Mouse (Mus musculus): Measurements from ENCODE around the gene Fut8. TPM values are rescaled to one million over a fixed set of nuclear protein-coding genes. Genes with fewer than 3 reads are reported as not detected.

Gene Fut8
- polyA plus RNA-seq, 1 experiment from 2014 or later: 15.2 TPM

DNA sequence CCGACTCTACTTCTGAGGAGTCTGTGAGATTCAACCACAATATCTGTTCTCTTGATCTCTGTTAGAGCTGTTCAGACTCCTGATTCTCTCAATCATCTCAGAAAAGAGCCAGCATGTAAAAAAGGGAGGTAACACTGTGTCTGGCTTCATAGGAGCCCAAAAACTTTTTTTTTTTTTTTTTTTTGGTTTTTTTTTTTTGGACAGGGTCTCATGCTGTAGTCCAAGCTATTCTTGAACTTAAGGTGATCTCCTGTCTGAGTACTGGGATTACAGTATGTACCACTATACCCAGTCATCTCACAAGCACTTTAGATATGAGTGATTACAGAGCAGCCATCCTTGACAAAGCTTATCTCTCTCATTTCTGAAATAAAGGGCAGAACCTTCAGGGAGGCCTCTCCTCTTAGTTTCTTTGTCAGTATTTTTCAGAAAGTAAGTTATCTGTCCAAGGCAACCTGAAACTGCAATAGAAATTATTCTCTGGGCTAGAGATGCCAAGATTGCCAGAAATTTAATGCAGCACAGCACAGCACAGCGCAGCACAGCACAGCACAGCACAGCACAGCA lies 41.3 kb upstream of the Fut8 start:
- H3K4me1 ChIP-seq (ENCODE audit: control insufficient read depth in 2 of 2, insufficient read depth in 2 of 2, low read length in 2 of 2): peaks cover 5 to 9% of the 10 kb centered on the region in 2 experiments; a peak in 2 of 4 replicates
- H3K27me3 ChIP-seq (ENCODE audit: control insufficient read depth, insufficient read depth, low read length): no peaks in the 10 kb centered on the region
- no peak overlapping the region for H3K9ac ChIP-seq (ENCODE audit: low read length)
- ATAC-seq (ENCODE audit: insufficient number of reproducible peaks, insufficient read depth, low FRiP score, low read depth): no peak
- H3K36me3 ChIP-seq (ENCODE audit: control insufficient read depth, insufficient read depth, low read length): no peaks in the 10 kb centered on the region
- 93% methylated on average over 2 of the region's 2 CpGs for WGBS
- H3K9me3 ChIP-seq (ENCODE audit: control insufficient read depth, low read length): no peaks in the 10 kb centered on the region
- H3K27ac ChIP-seq (replicated peaks in 1 of 2; ENCODE audit: control insufficient read depth in 1 of 2, insufficient read depth in 1 of 2, low read depth in 2 of 2, low read length in 2 of 2): no peak overlapping the region
- H3K4me2 ChIP-seq (ENCODE audit: low read length): no peak overlapping the region
- no peak overlapping the region for H3K4me3 ChIP-seq (ENCODE audit: control insufficient read depth in 1 of 2, insufficient read depth in 1 of 2, low read depth in 1 of 2, low read length in 2 of 2)

DNA sequence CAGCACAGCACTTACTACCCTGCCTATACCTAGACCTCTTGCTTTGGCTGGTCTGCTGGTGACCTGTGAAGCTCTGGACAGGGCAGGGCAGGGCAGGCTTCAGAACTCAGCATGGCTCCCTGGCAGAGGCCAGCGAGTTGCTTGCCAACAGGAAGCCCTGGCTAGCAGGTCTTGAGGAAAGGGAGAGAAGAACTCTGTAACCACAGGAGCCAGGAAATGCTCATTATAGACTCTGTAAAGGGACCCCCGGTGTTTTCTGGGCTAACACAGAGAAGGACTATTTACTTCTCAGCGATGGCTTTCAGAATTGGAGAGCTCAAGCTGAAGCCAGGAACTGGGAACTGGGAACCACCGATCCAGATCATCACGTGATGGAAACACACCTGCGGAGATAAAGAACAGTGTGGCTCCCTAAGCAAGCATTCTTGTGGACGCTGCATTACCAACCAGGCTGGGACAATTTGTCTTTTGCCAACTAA lies 40.8 kb upstream of the Fut8 start:
- WGBS: 72% methylated on average over 7 of the region's 7 CpGs
- Histone ChIP-seq H3K4me3 (ENCODE audit: control insufficient read depth in 1 of 2, insufficient read depth in 1 of 2, low read depth in 1 of 2, low read length in 2 of 2) (no peak overlapping the region), H3K4me2 (ENCODE audit: low read length) (no peak overlapping the region), H3K36me3 (ENCODE audit: control insufficient read depth, insufficient read depth, low read length) (no peaks in the 10 kb centered on the region), H3K4me1 (ENCODE audit: control insufficient read depth in 2 of 2, insufficient read depth in 2 of 2, low read length in 2 of 2) (peaks cover 5 to 9% of the 10 kb centered on the region in 2 experiments; a peak in 2 of 4 replicates), H3K9ac (ENCODE audit: low read length) (no peak overlapping the region), H3K27me3 (ENCODE audit: control insufficient read depth, insufficient read depth, low read length) (no peaks in the 10 kb centered on the region), H3K9me3 (ENCODE audit: control insufficient read depth, low read length) (no peaks in the 10 kb centered on the region), H3K27ac (replicated peaks in 1 of 2; ENCODE audit: control insufficient read depth in 1 of 2, insufficient read depth in 1 of 2, low read depth in 2 of 2, low read length in 2 of 2) (no peak overlapping the region)
- no peak for ATAC-seq (ENCODE audit: insufficient number of reproducible peaks, insufficient read depth, low FRiP score, low read depth)

DNA sequence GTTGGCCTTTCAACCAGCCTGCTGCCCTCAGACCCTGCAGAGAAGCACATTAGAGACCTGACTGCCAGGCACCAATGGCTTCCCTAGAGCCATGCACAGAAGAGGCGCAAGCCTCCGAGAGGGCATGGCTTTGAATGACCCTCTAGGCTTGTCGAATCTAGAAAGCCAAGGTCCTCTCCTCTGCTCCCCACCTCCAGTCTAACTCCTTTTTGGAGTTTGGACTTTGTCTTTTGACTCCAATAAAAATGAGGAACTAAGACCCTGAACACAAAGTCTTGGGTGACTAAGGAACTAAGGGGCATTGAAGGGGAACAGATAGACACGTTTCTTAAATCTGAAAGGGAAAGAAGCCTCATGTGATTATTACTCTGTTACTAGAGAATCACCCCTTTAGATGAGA lies 39.7 kb upstream of the Fut8 start:
- Histone ChIP-seq H3K27me3 (ENCODE audit: control insufficient read depth, insufficient read depth, low read length) (no peaks in the 10 kb centered on the region), H3K4me2 (ENCODE audit: low read length) (no peak overlapping the region), H3K9ac (ENCODE audit: low read length) (no peak overlapping the region), H3K36me3 (ENCODE audit: control insufficient read depth, insufficient read depth, low read length) (no peaks in the 10 kb centered on the region), H3K4me3 (ENCODE audit: control insufficient read depth in 1 of 2, insufficient read depth in 1 of 2, low read depth in 1 of 2, low read length in 2 of 2) (no peak overlapping the region), H3K9me3 (ENCODE audit: control insufficient read depth, low read length) (no peaks in the 10 kb centered on the region), H3K4me1 (ENCODE audit: control insufficient read depth in 2 of 2, insufficient read depth in 2 of 2, low read length in 2 of 2) (peaks cover 5 to 6% of the 10 kb centered on the region in 2 experiments; a peak in 2 of 4 replicates), H3K27ac (replicated peaks in 1 of 2; ENCODE audit: control insufficient read depth in 1 of 2, insufficient read depth in 1 of 2, low read depth in 2 of 2, low read length in 2 of 2) (no peak overlapping the region)
- WGBS: 93% methylated on average over 4 of the region's 4 CpGs
- no peak for ATAC-seq (ENCODE audit: insufficient number of reproducible peaks, insufficient read depth, low FRiP score, low read depth)

DNA sequence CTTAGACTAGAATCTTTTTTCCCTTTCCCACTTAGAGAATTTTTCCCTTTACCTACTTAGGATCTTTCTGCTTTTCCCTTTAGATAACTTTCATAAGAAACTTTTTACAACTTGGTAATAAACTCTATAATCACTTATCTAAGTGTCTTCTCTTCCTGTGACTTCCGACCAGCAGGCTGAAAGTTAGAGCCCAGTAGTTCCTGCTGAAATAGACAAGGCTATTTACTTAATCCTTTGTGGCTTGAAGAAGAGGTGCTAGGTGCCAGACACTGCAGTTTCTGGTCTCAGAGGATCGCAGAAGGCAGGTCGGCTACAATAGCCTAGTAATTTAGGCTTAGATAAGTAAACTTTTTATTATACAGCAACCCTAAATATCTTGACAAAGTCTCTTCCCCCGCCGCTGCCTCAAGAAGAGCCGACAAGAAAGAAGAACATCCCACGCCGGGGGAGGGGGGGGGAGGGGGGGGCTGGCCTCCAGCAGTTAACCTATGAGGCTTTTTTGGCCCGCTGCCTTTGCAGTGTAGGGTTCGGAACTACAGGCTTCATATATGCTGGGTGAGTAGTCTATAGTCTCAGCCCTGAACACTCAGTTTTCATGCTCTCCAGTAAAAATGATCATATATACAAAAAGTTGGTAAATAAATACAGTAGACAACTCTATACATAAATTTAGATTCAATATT lies 36.3 kb upstream of the Fut8 start:
- Histone ChIP-seq H3K9ac (ENCODE audit: low read length) (no peak overlapping the region), H3K27ac (replicated peaks in 1 of 2; ENCODE audit: control insufficient read depth in 1 of 2, insufficient read depth in 1 of 2, low read depth in 2 of 2, low read length in 2 of 2) (no peak overlapping the region), H3K27me3 (ENCODE audit: control insufficient read depth, insufficient read depth, low read length) (no peaks in the 10 kb centered on the region), H3K36me3 (ENCODE audit: control insufficient read depth, insufficient read depth, low read length) (no peaks in the 10 kb centered on the region), H3K9me3 (ENCODE audit: control insufficient read depth, low read length) (no peaks in the 10 kb centered on the region), H3K4me3 (ENCODE audit: control insufficient read depth in 1 of 2, insufficient read depth in 1 of 2, low read depth in 1 of 2, low read length in 2 of 2) (no peak overlapping the region), H3K4me1 (ENCODE audit: control insufficient read depth in 2 of 2, insufficient read depth in 2 of 2, low read length in 2 of 2) (no peaks in the 10 kb centered on the region), H3K4me2 (ENCODE audit: low read length) (no peak overlapping the region)
- no peak for ATAC-seq (ENCODE audit: insufficient number of reproducible peaks, insufficient read depth, low FRiP score, low read depth)
- WGBS: 63% methylated on average over 9 of the region's 10 CpGs

DNA sequence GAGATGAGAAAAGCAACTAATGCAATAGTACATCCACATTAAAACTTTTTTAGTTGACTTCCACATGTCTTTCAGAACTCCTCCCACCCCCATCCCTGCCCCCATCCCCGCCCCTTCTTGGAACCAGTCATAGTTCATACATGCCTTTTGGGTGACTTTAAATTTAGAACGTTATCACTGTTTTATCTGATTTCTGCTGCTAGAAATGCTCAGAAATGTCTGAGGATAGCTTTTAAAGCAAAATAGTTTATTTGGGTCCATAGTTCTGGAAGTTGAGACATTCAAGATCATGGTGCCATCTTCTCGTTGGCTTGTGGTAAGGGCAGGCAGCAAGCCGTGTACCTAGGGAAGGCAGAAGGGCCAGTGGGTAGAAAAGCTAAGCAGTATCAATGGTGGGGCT lies 34.8 kb upstream of the Fut8 start:
- no peak overlapping the region for H3K27ac ChIP-seq (replicated peaks in 1 of 2; ENCODE audit: control insufficient read depth in 1 of 2, insufficient read depth in 1 of 2, low read depth in 2 of 2, low read length in 2 of 2)

DNA sequence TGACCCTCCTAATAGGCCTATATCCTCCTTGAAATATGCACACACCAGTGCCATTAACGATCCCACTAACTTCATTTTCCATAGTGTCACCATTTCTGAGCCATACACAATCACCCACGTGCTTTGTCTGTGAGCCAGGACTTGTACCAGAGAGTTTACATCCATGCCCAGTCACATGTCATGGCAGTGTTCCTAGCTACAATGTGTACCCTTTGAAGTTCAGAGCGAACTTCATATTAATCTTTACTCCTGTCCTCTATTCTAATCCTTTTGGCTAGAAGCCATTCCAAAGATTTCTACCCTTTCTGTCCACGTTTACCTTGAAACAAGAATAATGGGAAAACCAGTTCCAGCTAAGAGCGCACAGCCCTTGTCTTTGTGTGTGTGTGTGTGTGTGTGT lies 31.1 kb upstream of the Fut8 start:
- Histone ChIP-seq H3K27me3 (ENCODE audit: control insufficient read depth, insufficient read depth, low read length) (no peaks in the 10 kb centered on the region), H3K9me3 (ENCODE audit: control insufficient read depth, low read length) (no peaks in the 10 kb centered on the region), H3K36me3 (ENCODE audit: control insufficient read depth, insufficient read depth, low read length) (no peaks in the 10 kb centered on the region), H3K4me1 (ENCODE audit: control insufficient read depth in 2 of 2, insufficient read depth in 2 of 2, low read length in 2 of 2) (no peaks in the 10 kb centered on the region), H3K27ac (replicated peaks in 1 of 2; ENCODE audit: control insufficient read depth in 1 of 2, insufficient read depth in 1 of 2, low read depth in 2 of 2, low read length in 2 of 2) (no peak overlapping the region), H3K9ac (ENCODE audit: low read length) (no peak overlapping the region), H3K4me2 (ENCODE audit: low read length) (no peak overlapping the region), H3K4me3 (ENCODE audit: control insufficient read depth in 1 of 2, insufficient read depth in 1 of 2, low read depth in 1 of 2, low read length in 2 of 2) (no peak overlapping the region)
- 75% methylated on average over 5 of the region's 5 CpGs for WGBS
- no peak for ATAC-seq (ENCODE audit: insufficient number of reproducible peaks, insufficient read depth, low FRiP score, low read depth)

More for the DNA sequence above, 34.8 kb upstream of the Fut8 start:
- Histone ChIP-seq H3K9ac (ENCODE audit: low read length) (no peak overlapping the region), H3K4me1 (ENCODE audit: control insufficient read depth in 2 of 2, insufficient read depth in 2 of 2, low read length in 2 of 2) (no peaks in the 10 kb centered on the region), H3K4me3 (ENCODE audit: control insufficient read depth in 1 of 2, insufficient read depth in 1 of 2, low read depth in 1 of 2, low read length in 2 of 2) (no peak overlapping the region), H3K36me3 (ENCODE audit: control insufficient read depth, insufficient read depth, low read length) (no peaks in the 10 kb centered on the region), H3K27me3 (ENCODE audit: control insufficient read depth, insufficient read depth, low read length) (no peaks in the 10 kb centered on the region), H3K4me2 (ENCODE audit: low read length) (no peak overlapping the region), H3K9me3 (ENCODE audit: control insufficient read depth, low read length) (no peaks in the 10 kb centered on the region)
- ATAC-seq (ENCODE audit: insufficient number of reproducible peaks, insufficient read depth, low FRiP score, low read depth): no peak
- 81% methylated on average over 4 of the region's 4 CpGs for WGBS

DNA sequence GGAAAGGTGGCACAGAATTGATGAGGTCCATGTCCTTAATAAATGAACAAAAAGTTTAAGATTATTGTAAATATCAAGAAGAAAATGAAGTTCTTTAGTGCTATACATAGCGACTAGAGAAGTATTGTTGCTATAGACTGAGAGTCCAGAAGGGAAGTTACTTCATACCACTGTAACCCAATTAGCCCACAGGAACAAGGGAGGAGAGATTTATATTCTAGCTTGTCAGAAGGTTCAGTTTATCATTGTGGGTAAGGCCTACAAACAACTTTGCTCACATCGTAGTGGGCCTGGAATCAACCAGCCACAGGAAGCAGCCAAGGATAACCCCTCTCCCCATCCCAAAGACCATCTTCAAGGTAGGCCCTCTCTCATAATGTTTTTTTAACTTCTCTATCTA lies 29.9 kb upstream of the Fut8 start:
- Histone ChIP-seq H3K4me1 (ENCODE audit: control insufficient read depth in 2 of 2, insufficient read depth in 2 of 2, low read length in 2 of 2) (no peaks in the 10 kb centered on the region), H3K36me3 (ENCODE audit: control insufficient read depth, insufficient read depth, low read length) (no peaks in the 10 kb centered on the region), H3K27ac (replicated peaks in 1 of 2; ENCODE audit: control insufficient read depth in 1 of 2, insufficient read depth in 1 of 2, low read depth in 2 of 2, low read length in 2 of 2) (no peak overlapping the region), H3K27me3 (ENCODE audit: control insufficient read depth, insufficient read depth, low read length) (no peaks in the 10 kb centered on the region), H3K9ac (ENCODE audit: low read length) (no peak overlapping the region), H3K4me3 (ENCODE audit: control insufficient read depth in 1 of 2, insufficient read depth in 1 of 2, low read depth in 1 of 2, low read length in 2 of 2) (no peak overlapping the region), H3K9me3 (ENCODE audit: control insufficient read depth, low read length) (no peaks in the 10 kb centered on the region), H3K4me2 (ENCODE audit: low read length) (no peak overlapping the region)
- WGBS: 91% methylated on average over 2 of the region's 2 CpGs
- no peak for ATAC-seq (ENCODE audit: insufficient number of reproducible peaks, insufficient read depth, low FRiP score, low read depth)

Data from heart, embryonic 14.5 days (tissue).